Mouse (Mus musculus) heart, embryonic 14.5 days (tissue): ENCODE results near the gene Gm28048. TPM values are rescaled to one million over a fixed set of nuclear protein-coding genes. Genes with fewer than 3 reads are reported as not detected.
A peak's percentile ranks its signal among the peaks of the same experiment; 100 is the strongest.

ENCODE experiments used
- ATAC-seq: fragments of 200-750 bp; cut with Nextera tagmentation; 2 replicates; pipeline ENCODE4 v1.8.0; 2017; ENCODE audit warnings: low read depth, moderate TSS enrichment; ENCODE audit not compliant: insufficient number of reproducible peaks, insufficient read depth, low FRiP score
- H3K27ac ChIP-seq, 2 experiments: fragments of 200-500 bp in 1 of 2; fragments of 300-500 bp in 1 of 2; sonication (generic) in 1 of 2; replicated peaks in 1 of 2; 2 replicates each; pipeline ENCODE4 v1.5.1; 2012 to 2014; ENCODE audit warnings: low read depth in 2 of 2, low read length in 2 of 2, control low read depth in 1 of 2, mild to moderate bottlenecking in 1 of 2, mixed read lengths in 1 of 2; ENCODE audit not compliant: control insufficient read depth in 1 of 2, insufficient read depth in 1 of 2
- H3K27me3 ChIP-seq: fragments of 300-500 bp; sonication (generic); 2 replicates; pipeline ENCODE4 v1.6.1; 2014; ENCODE audit warnings: mild to moderate bottlenecking, low read length, control low read depth; ENCODE audit not compliant: control insufficient read depth, insufficient read depth
- H3K36me3 ChIP-seq: fragments of 300-500 bp; sonication (generic); 2 replicates; pipeline ENCODE4 v1.6.1; 2014; ENCODE audit warnings: mild to moderate bottlenecking, control low read depth, low read length, mixed read lengths; ENCODE audit not compliant: control insufficient read depth, insufficient read depth
- H3K4me1 ChIP-seq, 2 experiments: fragments of 200-500 bp in 1 of 2; fragments of 300-500 bp in 1 of 2; sonication (generic) in 1 of 2; 2 replicates each; pipeline ENCODE4 v1.6.1; 2012 to 2014; ENCODE audit warnings: low read length in 2 of 2, control low read depth in 1 of 2, mixed read lengths in 1 of 2; ENCODE audit not compliant: control insufficient read depth in 2 of 2, insufficient read depth in 2 of 2
- H3K4me2 ChIP-seq: fragments of 300-500 bp; sonication (generic); 2 replicates; pipeline ENCODE4 v1.6.1; 2014; ENCODE audit warnings: mild to moderate bottlenecking, low read length
- H3K4me3 ChIP-seq, 2 experiments: fragments of 200-500 bp in 1 of 2; fragments of 300-500 bp in 1 of 2; sonication (generic) in 1 of 2; 2 replicates each; pipeline ENCODE4 v1.5.1; 2012 to 2014; ENCODE audit warnings: low read length in 2 of 2, mild to moderate bottlenecking in 2 of 2, control low read depth in 1 of 2, low read depth in 1 of 2, moderate library complexity in 1 of 2; ENCODE audit not compliant: control insufficient read depth in 1 of 2, insufficient read depth in 1 of 2
- H3K9ac ChIP-seq: fragments of 300-500 bp; sonication (generic); 2 replicates; pipeline ENCODE4 v1.6.1; 2014; ENCODE audit warnings: mild to moderate bottlenecking, low read length
- H3K9me3 ChIP-seq: fragments of 300-500 bp; sonication (generic); 2 replicates; pipeline ENCODE4 v1.6.1; 2016; ENCODE audit warnings: low read length, control low read depth; ENCODE audit not compliant: control insufficient read depth
- WGBS: fragments of 180-500 bp; shearing (Covaris S2); extraction: QIAGEN DNeasy Blood & Tissue Kit; methylation state at CpG from one replicate; pipeline ENCODE4 v1.1.7; 2014; 5-methylcytosine and 5-hydroxymethylcytosine counted together
- polyA plus RNA-seq: library from polyadenylated mRNA; unstranded; fragments of >200 nt; fragmentation: Nextera tagmentation; extraction: Ambion mirVana; gene quantifications from 2 replicates; pipeline ENCODE4 v1.2.1, GENCODE M21; 2014

Gm28048 gene
- polyA plus RNA-seq, 1 experiment from 2014 or later: 8.1 TPM

GRCm38 (mm10) chr11:22824049-22824705 lies 157.7 kb downstream of the Gm28048 start:
- H3K27ac ChIP-seq: no peak overlapping the region
- no peaks in the 10 kb centered on the region; a peak in 1 of 4 replicates for H3K4me1 ChIP-seq
- H3K9me3 ChIP-seq: no peaks in the 10 kb centered on the region
- H3K4me3 ChIP-seq: no peak overlapping the region
- H3K36me3 ChIP-seq: no peaks in the 10 kb centered on the region
- ATAC-seq: no peak
- WGBS: 57% methylated on average over 9 of the region's 9 CpGs
- H3K4me2 ChIP-seq: no peak overlapping the region
- no peak overlapping the region for H3K9ac ChIP-seq
- no peaks in the 10 kb centered on the region for H3K27me3 ChIP-seq

GRCm38 (mm10) chr11:22821243-22821642 lies 160.6 kb downstream of the Gm28048 start:
- Histone ChIP-seq H3K36me3 (no peaks in the 10 kb centered on the region), H3K4me1 (no peaks in the 10 kb centered on the region; a peak in 1 of 4 replicates), H3K27ac (no peak overlapping the region), H3K4me3 (no peak overlapping the region), H3K4me2 (no peak overlapping the region), H3K9ac (no peak overlapping the region), H3K27me3 (no peaks in the 10 kb centered on the region), H3K9me3 (no peaks in the 10 kb centered on the region)
- ATAC-seq: no peak
- WGBS: 70% methylated on average over 3 of the region's 3 CpGs

- ATAC-seq: no peak
- Histone ChIP-seq H3K4me3 (no peak overlapping the region), H3K4me1 (peaks cover 0 to 8% of the 10 kb centered on the region in 2 experiments; a peak in 1 of 4 replicates), H3K27me3 (no peaks in the 10 kb centered on the region), H3K4me2 (no peak overlapping the region), H3K27ac (no peak overlapping the region), H3K36me3 (no peaks in the 10 kb centered on the region), H3K9ac (no peak overlapping the region), H3K9me3 (no peaks in the 10 kb centered on the region)
- WGBS: 76% methylated on average over 5 of the region's 5 CpGs
These were observed 163.5 kb downstream of the Gm28048 start for GRCm38 (mm10) chr11:22818371-22818770.

GRCm38 (mm10) chr11:22815877-22816276 lies 166.0 kb downstream of the Gm28048 start:
- 83% methylated on average over 7 of the region's 7 CpGs for WGBS

GRCm38 (mm10) chr11:22815143-22815542 lies 166.7 kb downstream of the Gm28048 start:
- H3K27me3 ChIP-seq: no peaks in the 10 kb centered on the region
- no peak for ATAC-seq
- no peak overlapping the region for H3K4me2 ChIP-seq
- H3K9ac ChIP-seq: no peak overlapping the region
- no peaks in the 10 kb centered on the region for H3K36me3 ChIP-seq
- H3K4me1 ChIP-seq: peaks cover 0 to 8% of the 10 kb centered on the region in 2 experiments; a peak in 1 of 4 replicates
- no peaks in the 10 kb centered on the region for H3K9me3 ChIP-seq
- no peak overlapping the region for H3K4me3 ChIP-seq
- H3K27ac ChIP-seq: no peak overlapping the region

More at GRCm38 (mm10) chr11:22815877-22816276, 166.0 kb downstream of the Gm28048 start:
- no peak overlapping the region for H3K4me3 ChIP-seq
- ATAC-seq: no peak
- H3K9ac ChIP-seq: no peak overlapping the region
- no peaks in the 10 kb centered on the region for H3K36me3 ChIP-seq
- no peaks in the 10 kb centered on the region for H3K27me3 ChIP-seq
- H3K4me2 ChIP-seq: no peak overlapping the region
- peaks cover 0 to 8% of the 10 kb centered on the region in 2 experiments; a peak in 1 of 4 replicates for H3K4me1 ChIP-seq
- no peak overlapping the region for H3K27ac ChIP-seq
- H3K9me3 ChIP-seq: no peaks in the 10 kb centered on the region

GRCm38 (mm10) chr11:22813921-22814704 lies 167.8 kb downstream of the Gm28048 start:
- Histone ChIP-seq H3K4me3 (no peak overlapping the region), H3K9ac (no peak overlapping the region), H3K36me3 (no peaks in the 10 kb centered on the region), H3K4me2 (no peak overlapping the region), H3K4me1 (peaks cover 3 to 11% of the 10 kb centered on the region in 2 experiments; a peak in 2 of 4 replicates), H3K9me3 (no peaks in the 10 kb centered on the region), H3K27ac (peak overlapping the region; percentile 28 to 30; a peak in 2 of 4 replicates), H3K27me3 (no peaks in the 10 kb centered on the region)
- 63% methylated on average over 5 of the region's 5 CpGs for WGBS
- no peak for ATAC-seq

GRCm38 (mm10) chr11:22813427-22813826 lies 168.5 kb downstream of the Gm28048 start:
- no peak overlapping the region for H3K4me2 ChIP-seq
- no peak overlapping the region for H3K4me3 ChIP-seq
- no peaks in the 10 kb centered on the region for H3K27me3 ChIP-seq
- H3K27ac ChIP-seq: no peak overlapping the region
- H3K9ac ChIP-seq: no peak overlapping the region
- WGBS: 54% methylated on average over 3 of the region's 3 CpGs
- no peak for ATAC-seq
- no peaks in the 10 kb centered on the region for H3K36me3 ChIP-seq
- H3K9me3 ChIP-seq: no peaks in the 10 kb centered on the region
- peaks cover 3 to 11% of the 10 kb centered on the region in 2 experiments; a peak in 2 of 4 replicates for H3K4me1 ChIP-seq
